Comparison of ENCODE assay signal across 9 mouse cellular contexts in genomic region chr2:161516921-161517320, GRCm38 (mm10).
DNase-seq lines count a peak whose midpoint lies in the region; ATAC-seq and TF ChIP-seq lines count a peak whose summit lies in the region.
"Had no signal": no experiment of that assay in that cellular context is flagged by ENCODE, and none has a peak within 500 bp of the region (broad histone marks: within the 10 kb centered on the region; RNA-seq: fewer than 3 reads in every experiment).

No protein-coding gene starts in this region.

- no peaks in the 10 kb centered on the region for H3K36me3 ChIP-seq in kidney, embryonic 15.5 days
- H3K36me3 ChIP-seq in thymus, adult 2 months (ENCODE audit: control insufficient read depth, insufficient read depth, low read length): no peaks in the 10 kb centered on the region
- H3K36me3 ChIP-seq: embryonic facial prominence, embryonic 15.5 days had no signal

- H3K27ac ChIP-seq in kidney, embryonic 15.5 days: no peak overlapping the region
- no peak overlapping the region for H3K27ac ChIP-seq in thymus, adult 2 months (ENCODE audit: control insufficient read depth, insufficient read depth, low read length)
- H3K27ac ChIP-seq: embryonic facial prominence, embryonic 15.5 days had no signal

- H3K9me3 ChIP-seq in kidney, embryonic 15.5 days (replicated peaks): no peaks in the 10 kb centered on the region
- H3K9me3 ChIP-seq: embryonic facial prominence, embryonic 15.5 days had no signal

- no peaks in the 10 kb centered on the region for H3K4me1 ChIP-seq in kidney, embryonic 15.5 days
- H3K4me1 ChIP-seq in thymus, adult 2 months (replicated peaks; ENCODE audit: control insufficient read depth, insufficient read depth, low read length): no peaks in the 10 kb centered on the region
- H3K4me1 ChIP-seq: embryonic facial prominence, embryonic 15.5 days had no signal

- TF ChIP-seq POLR2A in thymus, adult 2 months (IDR thresholded peaks at IDR 0.05; ENCODE audit: control insufficient read depth, extremely low read depth, insufficient read depth, low read length, poor library complexity): no peak

- H3K27me3 ChIP-seq in kidney, embryonic 15.5 days: 0 out of 2 replicates have a peak, but pooled peaks cover 2% of the 10 kb centered on the region
- H3K27me3 ChIP-seq in thymus, adult 2 months (ENCODE audit: control insufficient read depth, insufficient read depth, low read length): no peaks in the 10 kb centered on the region
- H3K27me3 ChIP-seq: embryonic facial prominence, embryonic 15.5 days had no signal

- no peak overlapping the region for H3K4me3 ChIP-seq in kidney, embryonic 15.5 days (replicated peaks)
- H3K4me3 ChIP-seq in thymus, adult 2 months (ENCODE audit: control insufficient read depth, insufficient read depth, low read length): no peak overlapping the region
- H3K4me3 ChIP-seq: embryonic facial prominence, embryonic 15.5 days had no signal

- WGBS in kidney, embryonic 15.5 days: 59% methylated on average over 5 of the region's 5 CpGs
- 66% methylated on average over 5 of the region's 5 CpGs for WGBS in thymus, adult 2 months

- no peak for ATAC-seq in kidney, embryonic 15.5 days (replicated peaks; ENCODE audit: low FRiP score)
- no peak for ATAC-seq in megakaryocyte, adult 5-6 weeks (ENCODE audit: poor library complexity, severe bottlenecking)

- DNase-seq in kidney, adult 11 months: peak; percentile 5
- DNase-seq in cerebellum, adult 18-20 months: peak; percentile 81 to 89
- peak; percentile 24 to 70 for DNase-seq in kidney, postnatal 36 days
- peak; percentile 40 for DNase-seq in lung, postnatal 36 days
- no peak for DNase-seq in thymus, postnatal 0 days (ENCODE audit: low spot score)
- no peak for DNase-seq in thymus, adult 2 months

- no peak overlapping the region for H3K4me2 ChIP-seq in kidney, embryonic 15.5 days
- H3K4me2 ChIP-seq: embryonic facial prominence, embryonic 15.5 days had no signal

- no peak for TF ChIP-seq CTCF in thymus, adult 2 months (IDR thresholded peaks at IDR 0.05; ENCODE audit: borderline replicate concordance, control insufficient read depth, extremely low read depth, insufficient read depth, low read length, poor library complexity)

- no peak overlapping the region for H3K9ac ChIP-seq in kidney, embryonic 15.5 days
- H3K9ac ChIP-seq: embryonic facial prominence, embryonic 15.5 days had no signal

Comparison
In these comparisons a context has a peak if more than half of its experiments do, and no peak if none do; other contexts are left out.
1. DNase-seq: peak in kidney, adult 11 months (single experiment), cerebellum, adult 18-20 months (2 of 2), kidney, postnatal 36 days (2 of 2) and lung, postnatal 36 days (single experiment); none in thymus, postnatal 0 days (single experiment) and thymus, adult 2 months (single experiment).